Mouse (Mus musculus) liver, embryonic 14.5 days (tissue): Measurements from ENCODE around the gene Perm1.

Experiments used
- CTCF ChIP-seq: IDR thresholded peaks from 2 replicates; pipeline ENCODE4 v1.5.1; 2016; ENCODE audit warnings: antibody characterized with exemption, low read depth, control low read depth
- EP300 ChIP-seq: IDR thresholded peaks from 2 replicates; pipeline ENCODE4 v1.6.1; 2016; ENCODE audit warnings: antibody characterized with exemption, low read depth

GRCm38 (mm10) chr4:156185950-156186850, 29.5 kb upstream of the Perm1 start:
- no peak for TF ChIP-seq CTCF
- TF ChIP-seq EP300, result no peak
